Comparison of ENCODE assay signal across 8 mouse cellular contexts in the genomic region with DNA sequence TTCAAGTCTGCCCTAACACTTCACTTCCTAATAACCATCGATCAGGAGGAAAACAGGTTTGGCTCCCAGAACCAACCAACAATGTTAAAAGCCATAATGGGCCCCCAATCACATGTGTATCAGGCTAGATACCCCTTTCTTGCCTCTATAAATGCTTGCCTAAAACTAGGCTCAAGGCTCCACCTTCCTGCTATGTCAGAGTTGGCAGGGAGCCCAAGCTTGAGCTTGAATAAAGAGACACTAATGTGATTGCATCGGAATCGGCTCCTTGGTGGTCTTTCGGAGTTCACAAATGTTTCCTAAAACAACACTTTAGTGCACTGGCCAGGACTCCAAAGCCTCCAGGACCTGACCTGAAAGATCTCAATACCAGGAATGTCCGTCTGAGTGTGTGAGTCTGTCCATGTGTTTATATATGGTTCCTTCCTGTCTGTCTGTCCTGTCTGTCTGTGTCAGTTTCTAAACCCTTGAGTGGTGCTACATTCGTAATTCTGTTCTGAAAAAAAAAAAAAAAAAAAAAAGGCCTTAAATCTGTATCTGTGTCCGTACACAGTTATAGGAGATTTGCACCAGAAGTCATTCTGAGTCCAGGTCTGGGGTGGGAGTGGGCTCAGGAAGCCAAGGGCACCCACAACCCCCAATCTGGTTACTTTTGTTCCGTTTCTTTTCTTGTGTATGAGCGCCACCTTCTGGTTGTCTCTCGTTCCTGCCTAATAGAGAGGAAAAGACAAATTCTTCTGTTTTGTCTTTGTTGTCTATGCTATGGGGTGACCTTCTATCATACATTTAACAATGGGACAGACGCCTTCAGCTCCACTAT. TPM values are rescaled to one million over a fixed set of nuclear protein-coding genes. Genes with fewer than 3 reads are reported as not detected.
DNase-seq lines count a peak whose midpoint lies in the region; ATAC-seq lines count a peak whose summit lies in the region.

No protein-coding gene starts in this region.

- DNase-seq in adrenal gland, adult 18-20 months (ENCODE audit: low spot score in 2 of 2), result peak; percentile 28 to 29
- DNase-seq in adrenal gland, postnatal 4 days (ENCODE audit: low spot score in 2 of 2), result no peak
- peak; percentile 36 to 49 for DNase-seq in adrenal gland, postnatal 36 days
- peak; percentile 71 for DNase-seq in heart, postnatal 4 days
- peak; percentile 52 for DNase-seq in layer of hippocampus, adult 9-10 months (ENCODE audit: low spot score)
- DNase-seq in lung, postnatal 10 days, result peak; percentile 59
- peak; percentile 48 to 71 for DNase-seq in right cerebral cortex, postnatal 10 days (ENCODE audit: low spot score in 2 of 2)

- peak overlapping the region; percentile 27 for H3K4me3 ChIP-seq in embryonic facial prominence, embryonic 13.5 days

- no peaks in the 10 kb centered on the region for H3K9me3 ChIP-seq in embryonic facial prominence, embryonic 13.5 days

- 32% methylated on average over 11 of the region's 11 CpGs for WGBS in embryonic facial prominence, embryonic 13.5 days

- H3K4me1 ChIP-seq in embryonic facial prominence, embryonic 13.5 days, result 0 out of 2 replicates have a peak, but pooled peaks cover 4% of the 10 kb centered on the region

- no peaks in the 10 kb centered on the region for H3K27me3 ChIP-seq in embryonic facial prominence, embryonic 13.5 days

- no peaks in the 10 kb centered on the region for H3K36me3 ChIP-seq in embryonic facial prominence, embryonic 13.5 days

- peak overlapping the region; percentile 39; the same call in 1 of the 2 replicates for H3K27ac ChIP-seq in embryonic facial prominence, embryonic 13.5 days

- peak; percentile 72 for ATAC-seq in embryonic facial prominence, embryonic 13.5 days (ENCODE audit: insufficient number of reproducible peaks, insufficient read depth, low FRiP score, low TSS enrichment, low read depth)

- H3K4me2 ChIP-seq in embryonic facial prominence, embryonic 13.5 days, result peak overlapping the region; percentile 53

- peak overlapping the region; percentile 63 for H3K9ac ChIP-seq in embryonic facial prominence, embryonic 13.5 days

RNA-seq across cellular contexts. Expression of gene Gm26661, which starts 42.2 kb away (rescaled TPM):
- total RNA-seq in adrenal gland, adult 18-20 months (2021), result not detected
- not detected for total RNA-seq in adrenal gland, postnatal 4 days (2021)
- total RNA-seq in adrenal gland, postnatal 36 days (2021), result not detected
- polyA plus RNA-seq in embryonic facial prominence, embryonic 13.5 days (2015; fragmentation: Nextera tagmentation; extraction: Ambion mirVana), result not detected in 2 replicates
- total RNA-seq in heart, postnatal 4 days (2021), result not detected

Comparison
In these comparisons a context has a peak if more than half of its experiments do, and no peak if none do; other contexts are left out.
1. DNase-seq: peak in adrenal gland, adult 18-20 months (2 of 2), adrenal gland, postnatal 36 days (2 of 2), heart, postnatal 4 days (single experiment), layer of hippocampus, adult 9-10 months (single experiment), lung, postnatal 10 days (single experiment) and right cerebral cortex, postnatal 10 days (2 of 2); none in adrenal gland, postnatal 4 days (0 of 2).